Mouse (Mus musculus) heart, postnatal 0 days (tissue): Measurements from ENCODE around the gene 4930451I11Rik. TPM values are rescaled to one million over a fixed set of nuclear protein-coding genes. Genes with fewer than 3 reads are reported as not detected.

ENCODE experiments used
- ATAC-seq: fragments of 200-750 bp; cut with Nextera tagmentation; 2 replicates; pipeline ENCODE4 v1.8.0; 2017; ENCODE audit warnings: low read depth, moderate number of reproducible peaks, moderate library complexity; ENCODE audit not compliant: insufficient read depth
- DNase-seq: peaks from one replicate; pipeline ENCODE4 v3.0.0-alpha.2; 2016; ENCODE audit warnings: low spot score
- H3K27ac ChIP-seq: fragments of 300-500 bp; sonication (generic); 2 replicates; pipeline ENCODE4 v1.5.1; 2014; ENCODE audit warnings: low read depth, mild to moderate bottlenecking
- H3K27me3 ChIP-seq: fragments of 300-500 bp; sonication (generic); 2 replicates; pipeline ENCODE4 v1.6.1; 2014; ENCODE audit warnings: low read length, mixed read lengths; ENCODE audit not compliant: control insufficient read depth, insufficient read depth
- H3K36me3 ChIP-seq: fragments of 300-500 bp; sonication (generic); replicated peaks from 2 replicates; pipeline ENCODE4 v1.6.1; 2014; ENCODE audit warnings: low read length, mixed read lengths; ENCODE audit not compliant: control insufficient read depth, insufficient read depth
- H3K4me1 ChIP-seq: fragments of 300-500 bp; sonication (generic); 2 replicates; pipeline ENCODE4 v1.6.1; 2014; ENCODE audit warnings: antibody characterized with exemption; ENCODE audit not compliant: control insufficient read depth, insufficient read depth
- H3K4me2 ChIP-seq: fragments of 300-500 bp; sonication (generic); 2 replicates; pipeline ENCODE4 v1.6.1; 2014; ENCODE audit warnings: low read depth, mild to moderate bottlenecking, low read length, moderate library complexity
- H3K4me3 ChIP-seq: fragments of 300-500 bp; sonication (generic); 2 replicates; pipeline ENCODE4 v1.5.1; 2014; ENCODE audit warnings: low read depth, low read length
- H3K9ac ChIP-seq: fragments of 300-500 bp; sonication (generic); replicated peaks from 2 replicates; pipeline ENCODE4 v1.6.1; 2014; ENCODE audit warnings: low read depth, low read length, mixed read lengths
- H3K9me3 ChIP-seq: fragments of 300-500 bp; sonication (generic); replicated peaks from 2 replicates; pipeline ENCODE4 v1.6.1; 2016; ENCODE audit warnings: low read length; ENCODE audit not compliant: control insufficient read depth
- CTCF ChIP-seq: IDR thresholded peaks from 2 replicates; pipeline ENCODE4 v1.5.1; 2016; ENCODE audit warnings: antibody characterized with exemption, control low read depth, low read depth
- EP300 ChIP-seq: IDR thresholded peaks from 2 replicates; pipeline ENCODE4 v1.6.1; 2016; ENCODE audit warnings: antibody characterized with exemption, low read depth
- WGBS: fragments of 180-500 bp; shearing (Covaris S2); extraction: QIAGEN DNeasy Blood & Tissue Kit; methylation state at CpG from one replicate; pipeline ENCODE4 v1.1.7; 2014; 5-methylcytosine and 5-hydroxymethylcytosine counted together
- polyA plus RNA-seq: library from polyadenylated mRNA; unstranded; fragments of >200 nt; fragmentation: Nextera tagmentation; extraction: Ambion mirVana; gene quantifications from 2 replicates; pipeline ENCODE4 v1.2.1, GENCODE M21; 2015
- total RNA-seq: library from RNA; depleted of rRNA; stranded (reverse); fragments of >200 nt; gene quantifications from 2 replicates; pipeline ENCODE4 v1.2.3, GENCODE M21; 2014; ENCODE audit warnings: low replicate concordance

4930451I11Rik gene
- total and polyA plus RNA-seq, 2 experiments from 2014 or later: not detected

GRCm38 (mm10) chr7:126803751-126804150 is 27.7 kb downstream of the 4930451I11Rik start:
- Histone ChIP-seq H3K9me3 (no peaks in the 10 kb centered on the region), H3K27me3 (no peaks in the 10 kb centered on the region), H3K4me2 (no peak overlapping the region), H3K4me3 (no peak overlapping the region), H3K4me1 (peaks cover 10% of the 10 kb centered on the region; the same call in 1 of the 2 replicates), H3K27ac (no peak overlapping the region), H3K36me3 (peaks cover 11% of the 10 kb centered on the region; the same call in 1 of the 2 replicates), H3K9ac (no peak overlapping the region)
- ATAC-seq: no peak
- TF ChIP-seq EP300: no peak
- no peak for TF ChIP-seq CTCF
- DNase-seq: no peak

DNA sequence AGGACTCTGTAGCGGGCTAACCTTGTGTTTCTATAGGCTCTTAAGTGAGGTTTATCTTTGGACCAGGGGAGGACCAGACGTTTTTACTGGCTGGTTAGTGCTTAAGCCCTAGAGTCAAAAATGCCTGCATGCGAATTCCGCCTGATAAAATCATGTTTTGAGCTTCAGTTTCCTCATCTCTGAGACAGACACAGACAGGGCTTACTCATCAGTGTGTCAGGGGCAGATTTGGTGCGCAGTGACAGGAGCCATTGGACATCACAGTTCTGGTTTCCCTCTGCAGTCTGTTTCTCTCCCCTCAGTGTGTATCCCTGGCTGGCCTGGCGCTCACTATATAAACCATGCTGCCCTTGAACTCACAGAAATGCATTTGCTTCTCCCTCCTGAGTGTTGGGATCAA is 28.3 kb downstream of the 4930451I11Rik start:
- peaks cover 10% of the 10 kb centered on the region; the same call in 1 of the 2 replicates for H3K4me1 ChIP-seq
- no peak for ATAC-seq
- H3K27me3 ChIP-seq: no peaks in the 10 kb centered on the region
- no peak overlapping the region for H3K9ac ChIP-seq
- no peak for TF ChIP-seq CTCF
- no peak for TF ChIP-seq EP300
- peaks cover 11% of the 10 kb centered on the region; the same call in 1 of the 2 replicates for H3K36me3 ChIP-seq
- 82% methylated on average over 6 of the region's 6 CpGs for WGBS
- DNase-seq: no peak
- no peak overlapping the region for H3K27ac ChIP-seq
- H3K9me3 ChIP-seq: no peaks in the 10 kb centered on the region
- no peak overlapping the region for H3K4me2 ChIP-seq
- no peak overlapping the region for H3K4me3 ChIP-seq

DNA sequence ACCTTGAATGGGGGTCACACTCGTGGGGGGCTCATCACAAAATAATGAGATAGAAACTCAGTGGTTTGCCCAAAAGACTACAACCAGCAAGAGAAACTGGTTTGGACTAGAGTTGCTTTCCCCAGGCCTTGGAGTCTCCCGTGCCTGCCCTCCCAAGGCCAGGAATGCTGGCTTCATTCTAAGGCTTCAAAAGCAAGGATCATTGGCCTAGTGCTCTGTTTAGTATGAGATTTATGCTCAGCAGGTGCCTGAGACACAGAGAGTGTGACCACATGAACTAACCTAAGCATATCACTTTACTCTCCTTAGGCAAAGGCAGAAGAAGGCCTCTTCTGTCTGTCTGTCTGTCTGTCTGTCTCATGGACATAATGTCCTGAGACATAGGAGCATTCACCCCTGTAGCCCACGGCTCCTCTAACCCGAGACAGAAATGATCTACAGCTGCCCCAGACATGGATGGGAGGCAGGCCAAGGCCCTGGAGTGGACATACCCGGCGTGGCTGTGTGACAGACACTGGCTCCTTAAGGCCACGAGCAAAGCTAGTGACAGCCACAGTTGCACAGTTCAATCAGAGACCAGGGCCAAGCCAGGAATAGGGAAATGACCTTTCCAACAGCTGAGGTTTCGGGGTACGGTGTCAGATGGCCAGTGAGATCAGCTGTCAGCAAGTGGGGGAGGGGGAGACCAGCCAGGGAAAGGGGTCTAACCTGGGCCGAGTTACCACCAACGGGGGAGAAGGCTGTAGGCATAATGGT is 29.1 kb downstream of the 4930451I11Rik start:
- Histone ChIP-seq H3K9ac (no peak overlapping the region), H3K27me3 (no peaks in the 10 kb centered on the region), H3K4me2 (no peak overlapping the region), H3K4me3 (no peak overlapping the region), H3K27ac (no peak overlapping the region), H3K4me1 (peaks cover 16% of the 10 kb centered on the region), H3K36me3 (peaks cover 12% of the 10 kb centered on the region; the same call in 1 of the 2 replicates), H3K9me3 (no peaks in the 10 kb centered on the region)
- ATAC-seq (no peak), DNase-seq (no peak)
- WGBS: 80% methylated on average over 11 of the region's 11 CpGs
- TF ChIP-seq EP300 (no peak), CTCF (no peak)

DNA sequence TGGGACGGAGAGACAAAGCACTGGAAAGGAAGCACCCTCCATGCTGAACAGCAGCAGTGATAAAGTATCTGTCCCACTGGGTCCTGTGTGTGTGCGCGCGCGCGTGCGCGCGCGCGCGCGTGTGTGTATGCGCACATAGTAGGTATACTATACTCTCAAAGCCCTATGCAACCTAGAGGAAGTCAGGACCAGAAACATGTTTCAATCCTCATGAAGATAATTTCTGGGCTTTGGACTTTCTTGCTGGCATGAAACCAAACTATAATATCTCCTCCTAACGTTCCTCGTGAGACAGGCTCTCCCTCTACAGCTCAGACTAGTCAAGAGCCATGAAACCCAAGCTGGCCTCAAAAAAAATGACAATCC is 30.4 kb downstream of the 4930451I11Rik start:
- Histone ChIP-seq H3K36me3 (peaks cover 24% of the 10 kb centered on the region), H3K27me3 (no peaks in the 10 kb centered on the region), H3K27ac (no peak overlapping the region), H3K9ac (no peak overlapping the region), H3K4me3 (no peak overlapping the region), H3K4me2 (no peak overlapping the region), H3K9me3 (no peaks in the 10 kb centered on the region), H3K4me1 (peaks cover 22% of the 10 kb centered on the region)
- 93% methylated on average over 16 of the region's 16 CpGs for WGBS
- no peak for DNase-seq
- TF ChIP-seq CTCF (no peak), EP300 (no peak)
- no peak for ATAC-seq

GRCm38 (mm10) chr7:126800269-126801056 is 31.0 kb downstream of the 4930451I11Rik start:
- H3K27ac ChIP-seq: peak overlapping the region; percentile 97
- H3K9me3 ChIP-seq: no peaks in the 10 kb centered on the region
- ATAC-seq: no peak
- H3K4me2 ChIP-seq: peak overlapping the region; percentile 81
- H3K4me3 ChIP-seq: peak overlapping the region; percentile 83
- TF ChIP-seq EP300 (no peak), CTCF (no peak)
- H3K9ac ChIP-seq: peak overlapping the region; percentile 56
- no peak for DNase-seq
- 52% methylated on average over 5 of the region's 5 CpGs for WGBS
- no peaks in the 10 kb centered on the region for H3K27me3 ChIP-seq
- H3K36me3 ChIP-seq: peaks cover 29% of the 10 kb centered on the region
- peaks cover 22% of the 10 kb centered on the region for H3K4me1 ChIP-seq
